Mouse (Mus musculus) heart, adult 2 months (tissue): ENCODE data around the gene Zfp992.
"Not testable (repeated sequence)": the region's sequence is repeated elsewhere in the genome, so short reads cannot be mapped to it uniquely, and the experiment has no call there.

ENCODE experiments used
- CTCF ChIP-seq: fragments of 200-600 bp; IDR thresholded peaks from 2 replicates; pipeline ENCODE4 v1.8.1; 2022; ENCODE audit warnings: antibody characterized with exemption, mild to moderate bottlenecking, moderate library complexity
- POLR2A ChIP-seq: fragments of 200-500 bp; IDR thresholded peaks from 2 replicates; pipeline ENCODE4 v1.6.1; 2011; ENCODE audit warnings: mild to moderate bottlenecking, low read depth, low read length, control low read depth; ENCODE audit not compliant: insufficient read depth

DNA sequence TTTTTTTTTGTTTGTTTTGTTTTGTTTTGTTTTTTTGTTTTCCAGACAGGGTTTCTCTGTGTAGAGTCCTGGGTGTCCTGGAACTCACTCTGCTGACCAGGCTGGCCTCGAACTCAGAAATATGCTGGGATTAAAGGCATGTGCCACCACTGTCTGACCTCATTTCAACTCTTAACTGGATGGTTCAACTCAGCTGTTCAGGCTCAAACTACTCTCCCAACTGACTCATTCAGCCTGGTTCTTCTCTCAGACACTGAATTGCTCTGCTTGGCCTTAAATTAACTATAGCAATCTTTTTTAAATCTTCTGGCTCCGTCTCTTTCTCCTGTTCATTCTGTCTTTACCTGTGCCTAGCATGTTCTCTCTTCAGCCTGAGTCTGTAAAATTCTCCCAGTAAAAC lies 68.3 kb downstream of the Zfp992 start:
- TF ChIP-seq POLR2A, CTCF: not testable (repeated sequence)
